Mouse (Mus musculus) hindbrain, embryonic 16.5 days (tissue): Measurements from ENCODE around the gene Sept9. TPM values are rescaled to one million over a fixed set of nuclear protein-coding genes. Genes with fewer than 3 reads are reported as not detected.

ENCODE experiments used
- ATAC-seq: fragments of 200-750 bp; cut with Nextera tagmentation; 2 replicates; pipeline ENCODE4 v1.8.0; 2017; ENCODE audit warnings: moderate TSS enrichment, moderate library complexity
- H3K27ac ChIP-seq: fragments of 300-500 bp; sonication (generic); 2 replicates; pipeline ENCODE4 v1.5.1; 2014; ENCODE audit warnings: low read depth, mild to moderate bottlenecking, control low read depth, low read length, moderate library complexity
- H3K27me3 ChIP-seq: fragments of 300-500 bp; sonication (generic); replicated peaks from 2 replicates; pipeline ENCODE4 v1.6.1; 2014; ENCODE audit warnings: low read length; ENCODE audit not compliant: control insufficient read depth, insufficient read depth
- H3K36me3 ChIP-seq: fragments of 300-500 bp; sonication (generic); 2 replicates; pipeline ENCODE4 v1.6.1; 2014; ENCODE audit warnings: mild to moderate bottlenecking, low read length, moderate library complexity, mixed read lengths; ENCODE audit not compliant: control insufficient read depth, insufficient read depth
- H3K4me1 ChIP-seq: fragments of 300-500 bp; sonication (generic); 2 replicates; pipeline ENCODE4 v1.6.1; 2014; ENCODE audit warnings: low read depth, low read length; ENCODE audit not compliant: control insufficient read depth, insufficient read depth
- H3K4me2 ChIP-seq: fragments of 300-500 bp; sonication (generic); 2 replicates; pipeline ENCODE4 v1.6.1; 2014; ENCODE audit warnings: mild to moderate bottlenecking, low read length, control low read depth, moderate library complexity
- H3K4me3 ChIP-seq: fragments of 300-500 bp; sonication (generic); 2 replicates; pipeline ENCODE4 v1.5.1; 2014; ENCODE audit warnings: mild to moderate bottlenecking, low read length, control low read depth, moderate library complexity
- H3K9ac ChIP-seq: fragments of 300-500 bp; sonication (generic); 2 replicates; pipeline ENCODE4 v1.6.1; 2014; ENCODE audit warnings: low read depth, mild to moderate bottlenecking, control low read depth, low read length, moderate library complexity
- H3K9me3 ChIP-seq: fragments of 300-500 bp; sonication (generic); 2 replicates; pipeline ENCODE4 v1.6.1; 2014; ENCODE audit warnings: mild to moderate bottlenecking, low read length, moderate library complexity; ENCODE audit not compliant: control insufficient read depth
- WGBS: fragments of 180-500 bp; shearing (Covaris S2); extraction: QIAGEN DNeasy Blood & Tissue Kit; methylation state at CpG from one replicate; pipeline ENCODE4 v1.1.7; 2014; 5-methylcytosine and 5-hydroxymethylcytosine counted together
- polyA plus RNA-seq: library from polyadenylated mRNA; unstranded; fragments of >200 nt; fragmentation: Nextera tagmentation; extraction: Ambion mirVana; gene quantifications from 2 replicates; pipeline ENCODE4 v1.2.1, GENCODE M21; 2015

Gene Sept9
- polyA plus RNA-seq, 1 experiment from 2014 or later = 109 TPM

GRCm38 (mm10) chr11:117331361-117332241, 132.1 kb downstream of the Sept9 start:
- Histone ChIP-seq H3K4me1 (peaks cover 48% of the 10 kb centered on the region), H3K4me3 (peak overlapping the region; percentile 74), H3K27ac (peak overlapping the region; percentile 94), H3K27me3 (no peaks in the 10 kb centered on the region), H3K36me3 (no peaks in the 10 kb centered on the region), H3K4me2 (peak overlapping the region; percentile 79), H3K9ac (peak overlapping the region; percentile 86), H3K9me3 (no peaks in the 10 kb centered on the region)
- ATAC-seq = peak; percentile 66
- WGBS = 2% methylated on average over 16 of the region's 17 CpGs

GRCm38 (mm10) chr11:117332242-117333149, 133.0 kb downstream of the Sept9 start:
- peak overlapping the region; percentile 86 for H3K9ac ChIP-seq
- H3K27ac ChIP-seq = peak overlapping the region; percentile 94
- H3K9me3 ChIP-seq = no peaks in the 10 kb centered on the region
- under 1% methylated on average over 37 of the region's 37 CpGs for WGBS
- no peaks in the 10 kb centered on the region for H3K36me3 ChIP-seq
- H3K4me2 ChIP-seq = peak overlapping the region; percentile 79
- H3K27me3 ChIP-seq = no peaks in the 10 kb centered on the region
- peak overlapping the region; percentile 74 for H3K4me3 ChIP-seq
- ATAC-seq = peak; percentile 91
- peaks cover 41% of the 10 kb centered on the region for H3K4me1 ChIP-seq

GRCm38 (mm10) chr11:117333150-117333715, 133.8 kb downstream of the Sept9 start:
- peaks cover 45% of the 10 kb centered on the region for H3K4me1 ChIP-seq
- H3K27ac ChIP-seq = peak overlapping the region; percentile 94
- WGBS = 12% methylated on average over 13 of the region's 13 CpGs
- H3K36me3 ChIP-seq = no peaks in the 10 kb centered on the region
- peak overlapping the region; percentile 74 for H3K4me3 ChIP-seq
- no peaks in the 10 kb centered on the region for H3K9me3 ChIP-seq
- H3K9ac ChIP-seq = peak overlapping the region; percentile 86
- H3K27me3 ChIP-seq = no peaks in the 10 kb centered on the region
- peak overlapping the region; percentile 79 for H3K4me2 ChIP-seq
- ATAC-seq = no peak

- Histone ChIP-seq H3K36me3 (no peaks in the 10 kb centered on the region), H3K4me1 (peaks cover 53% of the 10 kb centered on the region), H3K9ac (peak overlapping the region; percentile 86; the same call in 1 of the 2 replicates), H3K27me3 (no peaks in the 10 kb centered on the region), H3K4me3 (peak overlapping the region; percentile 74), H3K9me3 (no peaks in the 10 kb centered on the region), H3K4me2 (peak overlapping the region; percentile 79), H3K27ac (peak overlapping the region; percentile 94)
- no peak for ATAC-seq
- WGBS = 53% methylated on average over 6 of the region's 6 CpGs
Measured at GRCm38 (mm10) chr11:117334101-117334500, 134.6 kb downstream of the Sept9 start.

- H3K4me1 ChIP-seq = peaks cover 56% of the 10 kb centered on the region
- 100% methylated on average over 2 of the region's 2 CpGs for WGBS
- peak overlapping the region; percentile 79; the same call in 1 of the 2 replicates for H3K4me2 ChIP-seq
Measured at GRCm38 (mm10) chr11:117335146-117335545, 135.7 kb downstream of the Sept9 start.

GRCm38 (mm10) chr11:117336081-117336788, 136.8 kb downstream of the Sept9 start:
- no peak for ATAC-seq
- peaks cover 55% of the 10 kb centered on the region for H3K4me1 ChIP-seq
- H3K4me3 ChIP-seq = no peak overlapping the region
- H3K9me3 ChIP-seq = no peaks in the 10 kb centered on the region
- H3K36me3 ChIP-seq = no peaks in the 10 kb centered on the region
- H3K9ac ChIP-seq = no peak overlapping the region
- no peaks in the 10 kb centered on the region for H3K27me3 ChIP-seq
- H3K27ac ChIP-seq = no peak overlapping the region
- no peak overlapping the region for H3K4me2 ChIP-seq
- 89% methylated on average over 7 of the region's 7 CpGs for WGBS

More at GRCm38 (mm10) chr11:117335146-117335545, 135.7 kb downstream of the Sept9 start:
- Histone ChIP-seq H3K36me3 (no peaks in the 10 kb centered on the region), H3K4me3 (no peak overlapping the region), H3K9ac (no peak overlapping the region; the same call in 1 of the 2 replicates), H3K27ac (no peak overlapping the region; the same call in 1 of the 2 replicates), H3K9me3 (no peaks in the 10 kb centered on the region), H3K27me3 (no peaks in the 10 kb centered on the region)
- ATAC-seq = no peak

GRCm38 (mm10) chr11:117337749-117338148, 138.3 kb downstream of the Sept9 start:
- 86% methylated on average over 9 of the region's 9 CpGs for WGBS
- no peak overlapping the region for H3K27ac ChIP-seq
- H3K9ac ChIP-seq = no peak overlapping the region
- ATAC-seq = no peak
- peaks cover 56% of the 10 kb centered on the region for H3K4me1 ChIP-seq
- no peak overlapping the region for H3K4me2 ChIP-seq
- no peaks in the 10 kb centered on the region for H3K36me3 ChIP-seq
- no peak overlapping the region for H3K4me3 ChIP-seq
- H3K9me3 ChIP-seq = no peaks in the 10 kb centered on the region
- H3K27me3 ChIP-seq = no peaks in the 10 kb centered on the region

GRCm38 (mm10) chr11:117338503-117338902, 139.0 kb downstream of the Sept9 start:
- Histone ChIP-seq H3K36me3 (no peaks in the 10 kb centered on the region), H3K27ac (peak overlapping the region; percentile 54), H3K4me1 (peaks cover 50% of the 10 kb centered on the region), H3K4me2 (no peak overlapping the region), H3K9ac (no peak overlapping the region), H3K9me3 (no peaks in the 10 kb centered on the region), H3K27me3 (no peaks in the 10 kb centered on the region), H3K4me3 (no peak overlapping the region)
- WGBS = 47% methylated on average over 8 of the region's 8 CpGs
- ATAC-seq = peak; percentile 28; the same call in 1 of the 2 replicates
